Mouse (Mus musculus) G1E (cell line): ENCODE data around the gene Nsf. TPM values are rescaled to one million over a fixed set of nuclear protein-coding genes. Genes with fewer than 3 reads are reported as not detected.

Experiments
- ATAC-seq: 2 replicates; pipeline ENCODE4 v1.8.0; 2016; ENCODE audit warnings: mild to moderate bottlenecking; ENCODE audit not compliant: insufficient number of reproducible peaks, poor library complexity, low FRiP score, severe bottlenecking; ENCODE audit errors: extremely low read depth
- DNase-seq: peaks from one replicate; pipeline ENCODE4 v3.0.0; 2012; ENCODE audit warnings: low spot score
- H3K27me3 ChIP-seq: 2 replicates; pipeline ENCODE4 v1.6.1; 2012; ENCODE audit warnings: mild to moderate bottlenecking, low read length, inconsistent platforms; ENCODE audit not compliant: insufficient read depth
- H3K36me3 ChIP-seq: replicated peaks from 2 replicates; pipeline ENCODE3; 2012; ENCODE audit warnings: mild to moderate bottlenecking, inconsistent platforms
- H3K4me1 ChIP-seq: 2 replicates; pipeline ENCODE4 v1.6.1; 2012; ENCODE audit warnings: low read depth, low read length, inconsistent platforms, mixed read lengths; ENCODE audit not compliant: insufficient read depth
- H3K4me3 ChIP-seq: 2 replicates; pipeline ENCODE4 v1.5.1; 2012; ENCODE audit warnings: low read depth, mild to moderate bottlenecking, inconsistent platforms, low read length, moderate library complexity, mixed read lengths
- H3K9me3 ChIP-seq: replicated peaks from 2 replicates; pipeline ENCODE4 v1.6.1; 2012; ENCODE audit warnings: inconsistent platforms
- CTCF ChIP-seq: IDR thresholded peaks from 2 replicates; pipeline ENCODE4 v1.5.1; 2012; ENCODE audit warnings: low read depth, low read length, inconsistent platforms, mixed read lengths
- GATA1 ChIP-seq: IDR thresholded peaks from 2 replicates; pipeline ENCODE4 v1.6.1; 2012; ENCODE audit warnings: borderline replicate concordance, low read length, inconsistent platforms, mixed read lengths
- GATA2 ChIP-seq: IDR thresholded peaks from 2 replicates; pipeline ENCODE4 v1.6.1; 2012; ENCODE audit warnings: low read depth, low read length, inconsistent platforms, borderline replicate concordance
- POLR2AphosphoS5 ChIP-seq: IDR thresholded peaks from 2 replicates; pipeline ENCODE4 v1.6.1; 2012; ENCODE audit warnings: low read depth, low read length, inconsistent platforms; ENCODE audit not compliant: insufficient replicate concordance
- TAL1 ChIP-seq: conservative IDR thresholded peaks from 2 replicates; pipeline ENCODE4 v1.6.1; 2012; ENCODE audit warnings: low read depth, low read length, inconsistent platforms, mixed read lengths
- polyA plus RNA-seq: library from polyadenylated mRNA; stranded (reverse); fragments of >175 nt; gene quantifications from 2 replicates; pipeline ENCODE4 v1.2.3, GENCODE M21; 2012
- total RNA-seq, 2 experiments: library from RNA; stranded (forward) in 1 of 2; stranded (reverse) in 1 of 2; fragments of 200-1000 nt in 1 of 2; fragments of >200 nt in 1 of 2; fragmentation: Nextera tagmentation in 1 of 2; gene quantifications; 2 replicates each; pipeline ENCODE4 v1.2.3; 2014 to 2017

The Nsf gene
- total and polyA plus RNA-seq, 3 experiments = 4.1 to 49.6 (median 47.3) TPM

- no peak for ATAC-seq
Observed at GRCm38 (mm10) chr11:103937451-103937850, 16.4 kb downstream of the Nsf start.

GRCm38 (mm10) chr11:103935717-103936116, 18.1 kb downstream of the Nsf start:
- DNase-seq (no peak), ATAC-seq (no peak)
- Histone ChIP-seq H3K4me3 (no peak overlapping the region), H3K27me3 (no peaks in the 10 kb centered on the region), H3K36me3 (peaks cover 32% of the 10 kb centered on the region), H3K9me3 (no peaks in the 10 kb centered on the region), H3K4me1 (no peaks in the 10 kb centered on the region)
- TF ChIP-seq CTCF = no peak
- TF ChIP-seq GATA2 = no peak
- TF ChIP-seq GATA1 = no peak
- TF ChIP-seq TAL1 = no peak
- no peak for TF ChIP-seq POLR2AphosphoS5

More at GRCm38 (mm10) chr11:103937451-103937850, 16.4 kb downstream of the Nsf start:
- DNase-seq = no peak
- no peak overlapping the region for H3K4me3 ChIP-seq
- H3K9me3 ChIP-seq = no peaks in the 10 kb centered on the region
- H3K36me3 ChIP-seq = peaks cover 43% of the 10 kb centered on the region
- TF ChIP-seq TAL1 (no peak), GATA2 (no peak), POLR2AphosphoS5 (no peak), CTCF (no peak), GATA1 (no peak)
- no peaks in the 10 kb centered on the region for H3K4me1 ChIP-seq
- no peaks in the 10 kb centered on the region for H3K27me3 ChIP-seq

- Histone ChIP-seq H3K9me3 (no peaks in the 10 kb centered on the region), H3K36me3 (peaks cover 32% of the 10 kb centered on the region), H3K4me1 (no peaks in the 10 kb centered on the region), H3K27me3 (no peaks in the 10 kb centered on the region), H3K4me3 (no peak overlapping the region)
- ATAC-seq (no peak), DNase-seq (no peak)
- no peak for TF ChIP-seq GATA1
- TF ChIP-seq POLR2AphosphoS5 = no peak
- TF ChIP-seq CTCF = no peak
- TF ChIP-seq GATA2 = no peak
- no peak for TF ChIP-seq TAL1
Observed at GRCm38 (mm10) chr11:103933886-103934285, 20.0 kb downstream of the Nsf start.

GRCm38 (mm10) chr11:103923957-103924356, 29.9 kb downstream of the Nsf start:
- no peak for ATAC-seq
- TF ChIP-seq TAL1 (no peak), POLR2AphosphoS5 (no peak), CTCF (no peak), GATA2 (no peak), GATA1 (no peak)
- H3K36me3 ChIP-seq = peaks cover 57% of the 10 kb centered on the region
- no peak for DNase-seq
- H3K9me3 ChIP-seq = no peaks in the 10 kb centered on the region
- no peaks in the 10 kb centered on the region for H3K27me3 ChIP-seq
- H3K4me1 ChIP-seq = peaks cover 3% of the 10 kb centered on the region; the same call in 1 of the 2 replicates
- no peak overlapping the region for H3K4me3 ChIP-seq

GRCm38 (mm10) chr11:103923272-103923671, 30.6 kb downstream of the Nsf start:
- Histone ChIP-seq H3K27me3 (no peaks in the 10 kb centered on the region), H3K9me3 (no peaks in the 10 kb centered on the region), H3K4me1 (peaks cover 3% of the 10 kb centered on the region; the same call in 1 of the 2 replicates), H3K36me3 (peaks cover 56% of the 10 kb centered on the region), H3K4me3 (no peak overlapping the region)
- ATAC-seq (no peak), DNase-seq (no peak)
- TF ChIP-seq POLR2AphosphoS5 (no peak), TAL1 (no peak)

GRCm38 (mm10) chr11:103922812-103923211, 31.0 kb downstream of the Nsf start:
- peaks cover 55% of the 10 kb centered on the region for H3K36me3 ChIP-seq

More at GRCm38 (mm10) chr11:103922812-103923211, 31.0 kb downstream of the Nsf start:
- no peak overlapping the region for H3K4me3 ChIP-seq
- H3K27me3 ChIP-seq = no peaks in the 10 kb centered on the region
- no peak for DNase-seq
- TF ChIP-seq TAL1 (no peak), GATA2 (no peak), CTCF (no peak), POLR2AphosphoS5 (no peak), GATA1 (no peak)
- H3K9me3 ChIP-seq = no peaks in the 10 kb centered on the region
- no peak for ATAC-seq
- peaks cover 3% of the 10 kb centered on the region; the same call in 1 of the 2 replicates for H3K4me1 ChIP-seq
